Mouse (Mus musculus) megakaryocyte-erythroid progenitor cell, adult 5 weeks (primary cell): ENCODE data around the gene Nfkbib. TPM values are rescaled to one million over a fixed set of nuclear protein-coding genes. Genes with fewer than 3 reads are reported as not detected.

Source experiments
- polyA plus RNA-seq: library from polyadenylated mRNA; stranded (reverse); fragments of >175 nt; gene quantifications from 2 replicates; pipeline ENCODE4 v1.2.3, GENCODE M21; 2012

The Nfkbib gene
- polyA plus RNA-seq = 199 and 221 TPM in 2 replicates

DNA sequence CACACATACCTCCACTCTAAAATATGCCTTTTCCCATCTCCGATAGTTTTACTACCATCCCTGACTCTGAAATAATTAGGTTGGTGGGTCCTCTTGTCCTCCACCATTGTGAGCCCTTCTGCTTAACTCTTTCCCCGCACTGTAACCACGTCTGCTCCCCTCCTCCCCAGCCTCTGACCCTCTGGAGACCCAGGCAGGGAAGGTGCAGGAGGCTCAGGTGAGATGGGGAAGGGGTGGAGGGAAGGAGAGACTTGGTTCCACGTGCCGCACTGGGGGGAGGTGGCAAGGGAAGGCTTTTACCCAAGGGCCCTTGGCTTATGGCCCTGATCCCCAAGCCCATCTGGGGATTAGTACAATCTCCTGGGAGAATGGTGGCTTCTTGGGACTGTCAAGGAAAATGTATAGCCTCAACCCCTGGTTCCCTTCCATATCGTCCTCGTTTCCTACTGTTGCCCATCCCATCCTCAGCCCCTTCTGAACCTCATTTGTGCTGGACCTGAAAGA is at the start of gene Nfkbib:
Nfkbib (minus strand) TSS at position 51 of the 504 bp plus-strand sequence.

DNA sequence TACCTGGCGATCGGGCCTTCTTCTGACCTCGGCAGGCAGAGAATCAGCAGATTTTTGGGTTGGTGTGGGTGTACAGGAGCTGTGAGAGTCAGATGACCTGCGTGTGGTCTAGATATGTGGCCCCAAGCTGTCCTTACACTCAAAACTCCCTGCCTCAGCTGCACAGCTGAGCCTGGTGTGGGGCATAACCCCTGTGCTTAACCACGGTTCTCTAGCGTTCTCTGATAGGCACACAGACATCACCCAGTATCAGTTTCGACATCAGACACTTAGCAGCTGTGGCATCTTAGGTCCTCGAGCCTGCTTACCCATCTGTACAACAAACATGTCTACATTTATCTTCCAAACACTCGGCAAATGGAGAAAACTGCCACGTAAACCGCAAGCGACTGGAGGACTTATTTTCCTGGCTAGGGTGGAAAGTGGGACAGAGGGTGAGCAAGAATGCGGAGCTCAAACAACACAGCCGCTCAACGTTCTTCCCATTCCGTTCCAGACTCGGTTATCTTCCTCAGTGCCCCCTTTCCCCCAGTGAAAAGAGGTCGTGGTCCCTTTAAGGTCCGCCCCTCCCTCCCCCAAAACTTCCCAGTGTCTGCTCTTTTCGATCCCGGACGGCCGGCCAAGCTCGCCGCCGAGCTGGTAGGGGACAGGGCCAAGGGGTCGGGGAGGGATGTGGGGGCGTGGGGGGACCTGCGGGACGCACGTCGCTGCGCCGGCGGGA is 41.1 kb upstream of the Nfkbib start, which contains the start of gene Hnrnpl:
Hnrnpl (plus strand) TSS at position 321 of the 721 bp plus-strand sequence.

DNA sequence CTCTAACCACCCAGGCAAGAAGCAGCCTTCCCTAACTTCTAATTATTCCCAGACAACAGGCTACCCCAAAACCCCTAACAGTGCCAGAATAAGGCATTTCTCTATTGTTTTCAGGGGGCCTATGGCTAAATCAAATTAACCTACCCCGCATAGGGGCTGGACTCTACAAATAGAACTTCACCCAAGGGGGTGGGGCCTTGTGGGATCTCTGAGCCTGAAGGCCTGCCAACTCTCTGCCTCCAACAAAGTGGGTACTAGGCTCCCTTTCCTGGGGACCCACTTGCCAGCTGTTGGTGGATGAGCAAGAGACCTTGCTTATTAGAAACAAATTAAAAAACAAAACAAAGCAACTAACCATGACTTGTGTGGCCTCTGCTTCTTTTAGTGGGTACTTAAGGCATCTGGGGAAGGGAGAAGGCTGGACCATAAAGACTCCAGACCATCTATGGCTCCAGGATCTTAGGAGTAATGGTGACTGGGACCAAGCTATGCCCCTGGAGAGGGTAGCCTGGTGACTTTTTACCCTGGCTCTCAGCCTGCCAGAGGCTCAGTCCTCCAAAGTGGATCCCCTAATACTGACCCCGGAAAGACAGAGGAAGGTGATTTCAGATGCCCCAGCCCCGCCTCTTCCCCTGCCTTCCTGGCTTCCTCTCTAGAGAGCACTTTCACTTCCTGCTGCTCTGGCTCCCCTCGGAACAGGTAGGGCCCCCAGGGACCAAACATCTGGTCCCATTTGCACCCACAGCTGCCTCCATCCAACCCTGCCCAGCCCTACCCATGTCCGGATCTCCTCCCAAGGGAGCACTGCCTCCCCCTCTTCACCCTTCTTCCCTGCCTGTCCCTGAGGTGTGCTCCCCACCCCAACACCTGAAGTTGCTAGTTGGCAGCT is 21.2 kb upstream of the Nfkbib start, which contains the start of gene Rinl:
Rinl (plus strand) TSS at position 663 of the 889 bp plus-strand sequence.

DNA sequence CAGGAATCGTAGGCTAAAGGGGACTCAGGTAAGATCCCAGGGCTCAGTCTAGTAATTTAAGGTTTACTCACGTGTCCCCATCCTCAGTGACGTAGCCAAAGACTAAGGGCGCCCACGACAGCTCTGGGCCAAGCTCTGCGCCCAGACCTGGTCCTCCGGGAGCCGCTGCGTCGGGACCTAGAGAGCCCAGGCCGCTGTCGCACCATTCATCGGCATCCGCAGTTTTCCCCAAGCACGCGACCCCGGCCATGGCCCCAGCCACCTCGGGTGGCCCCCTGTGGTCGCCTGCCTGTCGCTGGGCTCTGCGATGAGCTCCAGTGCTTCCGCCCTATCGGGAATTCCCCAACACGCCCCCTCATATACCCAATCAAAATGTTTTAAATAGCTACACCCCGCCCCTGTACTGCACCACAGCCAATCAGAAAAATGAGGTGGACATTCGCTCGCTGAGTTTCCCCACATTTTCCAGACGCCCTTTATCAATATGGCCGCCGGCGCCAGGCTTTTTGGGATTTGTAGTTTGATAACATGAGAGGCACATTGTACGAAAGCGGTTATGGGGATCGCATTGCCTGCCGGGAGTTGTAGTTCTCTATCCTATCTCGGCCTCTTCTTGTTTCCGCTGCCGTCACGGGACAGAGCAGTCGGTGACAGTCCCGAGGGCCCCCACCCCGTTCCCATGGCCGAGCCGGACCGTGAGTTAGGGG is 986 bp downstream of the Nfkbib start, which contains the start of gene Sirt2:
Sirt2 (plus strand) TSS at position 563 of the 707 bp plus-strand sequence.

DNA sequence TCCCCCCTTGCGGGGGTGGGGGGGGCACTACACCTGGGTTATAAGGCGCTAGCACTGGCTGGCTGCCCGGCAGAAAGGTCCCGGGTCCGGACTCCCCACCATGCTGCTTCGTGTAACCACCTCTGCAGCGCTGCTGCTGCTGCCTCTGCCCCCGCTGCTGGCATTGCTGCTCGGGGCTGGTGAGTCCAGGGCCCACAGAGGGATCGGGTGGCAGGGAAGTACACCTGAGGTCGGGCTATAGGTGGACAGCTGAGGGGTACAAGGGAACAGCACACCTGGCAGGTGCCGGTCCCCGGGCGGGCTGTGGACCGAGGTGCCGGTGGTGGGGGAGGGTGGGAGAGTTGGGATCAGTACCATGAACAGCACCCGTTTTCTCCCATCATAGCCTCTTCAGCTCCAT is 11.2 kb downstream of the Nfkbib start, which contains the start of gene Ccer2:
Ccer2 (plus strand) TSS at position 96 of the 400 bp plus-strand sequence.

DNA sequence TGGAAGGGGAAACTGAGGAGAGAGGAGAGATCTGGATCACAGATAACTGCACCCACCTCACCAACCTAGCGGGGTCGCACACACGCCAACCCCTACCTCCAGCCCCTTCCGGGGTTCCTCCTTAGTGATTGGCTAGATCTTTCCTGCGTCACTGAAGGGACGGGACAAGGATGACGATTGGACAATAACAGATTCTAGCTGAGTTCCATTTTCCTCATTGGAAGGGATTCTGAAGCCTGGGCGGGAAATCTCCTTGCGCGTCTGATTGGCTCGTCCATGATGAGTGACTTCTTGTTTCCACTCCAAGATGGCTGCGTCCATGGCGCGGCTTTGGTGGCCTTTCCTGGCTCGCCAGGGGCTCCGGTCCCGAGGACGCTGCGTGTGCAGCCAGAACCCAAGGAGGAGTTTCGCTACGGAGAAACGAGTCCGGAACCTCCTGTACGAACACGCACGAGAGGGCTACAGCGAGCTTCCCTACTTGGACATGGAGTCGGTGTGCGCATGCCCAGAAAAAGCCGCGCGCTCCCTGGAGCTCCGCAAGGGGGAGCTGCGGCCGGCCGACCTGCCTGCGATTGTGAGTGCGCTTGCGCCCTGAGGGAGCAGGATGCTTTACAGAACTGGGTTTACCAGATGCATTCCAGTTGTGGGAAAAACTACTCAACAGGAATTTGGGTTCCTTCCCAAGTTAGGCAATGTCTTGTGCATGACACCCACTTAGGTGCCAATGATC is 25.4 kb downstream of the Nfkbib start, which contains the start of the genes Mrps12 and Sars2:
Mrps12 (minus strand) TSS at position 112 of the 730 bp plus-strand sequence.
Sars2 (plus strand) TSS at position 284 of the 730 bp plus-strand sequence.

DNA sequence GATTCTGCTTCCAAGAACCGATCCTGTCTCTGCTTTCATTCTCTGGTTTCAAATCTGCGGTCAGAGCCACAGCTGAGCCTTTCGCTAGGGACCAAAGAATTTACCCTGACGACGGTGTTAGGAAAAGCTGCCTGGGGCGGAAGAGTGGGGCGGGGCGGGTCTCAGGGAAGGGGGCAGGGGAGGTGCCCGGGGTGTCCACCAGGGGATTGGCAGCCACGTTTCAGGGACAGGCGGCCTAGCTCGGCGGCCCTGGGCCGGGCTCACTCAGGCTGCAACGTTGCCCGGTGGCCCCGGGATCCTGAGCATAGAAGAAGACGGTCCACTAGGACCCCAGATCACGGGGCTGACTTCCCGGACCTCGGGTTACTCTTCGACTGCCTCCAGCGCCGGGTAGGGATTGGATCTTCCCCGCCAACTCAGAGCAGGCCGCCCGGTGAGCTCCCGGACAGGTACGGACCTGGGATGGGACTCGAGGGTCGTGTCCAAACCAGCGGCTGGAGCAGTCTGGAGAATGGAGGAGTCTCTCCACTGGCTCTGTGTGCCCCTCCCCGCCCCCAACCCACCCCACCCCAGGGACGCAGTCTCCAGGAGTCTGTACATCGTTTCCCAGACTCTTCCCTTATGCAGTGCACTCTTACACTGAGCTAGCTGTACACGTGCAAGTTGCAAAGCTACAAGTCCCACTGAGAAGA is 50.6 kb downstream of the Nfkbib start, which contains the start of gene Fbxo17:
Fbxo17 (plus strand) TSS at position 215 of the 692 bp plus-strand sequence.

Other genes starting within 250 kb of the Nfkbib start
- gene Ifnl3, start 244.7 kb downstream of the Nfkbib start, polyA plus RNA-seq = not detected in 2 replicates
- not detected in 2 replicates for gene Sycn, start 226.6 kb downstream of the Nfkbib start, polyA plus RNA-seq
- 5.8 and 5.9 TPM in 2 replicates for gene Nccrp1, start 220.3 kb downstream of the Nfkbib start, polyA plus RNA-seq
- gene Samd4b, start 169.4 kb downstream of the Nfkbib start, polyA plus RNA-seq = 92.1 and 106 TPM in 2 replicates
- 41.7 and 46.1 TPM in 2 replicates for gene Pak4, start 169.3 kb downstream of the Nfkbib start, polyA plus RNA-seq
- gene Acp7, start 136.2 kb downstream of the Nfkbib start, polyA plus RNA-seq = not detected in 2 replicates
- 0.17 and 0.21 TPM in 2 replicates for gene Fbxo27, start 74.7 kb downstream of the Nfkbib start, polyA plus RNA-seq
- gene Fbxo17, start 50.7 kb downstream of the Nfkbib start, polyA plus RNA-seq = 1.5 and 2.0 TPM in 2 replicates
- 279 and 329 TPM in 2 replicates for gene Mrps12, start 25.7 kb downstream of the Nfkbib start, polyA plus RNA-seq
- gene Sars2, start 25.5 kb downstream of the Nfkbib start, polyA plus RNA-seq = 46.8 and 59.0 TPM in 2 replicates
- not detected in 2 replicates for gene Ccer2, start 11.3 kb downstream of the Nfkbib start, polyA plus RNA-seq
- gene Sirt2, start 777 bp downstream of the Nfkbib start, polyA plus RNA-seq = 169 and 196 TPM in 2 replicates
- gene Rinl, start 21.5 kb upstream of the Nfkbib start, polyA plus RNA-seq = 81.2 and 117 TPM in 2 replicates
- gene Hnrnpl, start 41.0 kb upstream of the Nfkbib start, polyA plus RNA-seq = 401 and 425 TPM in 2 replicates
- 29.7 and 33.0 TPM in 2 replicates for gene Ech1, start 57.7 kb upstream of the Nfkbib start, polyA plus RNA-seq
- gene Lgals4, start 66.3 kb upstream of the Nfkbib start, polyA plus RNA-seq = 1.2 and 3.4 TPM in 2 replicates
- gene Lgals7, start 96.3 kb upstream of the Nfkbib start, polyA plus RNA-seq = 0.29 and 0.53 TPM in 2 replicates
- gene Capn12, start 113.9 kb upstream of the Nfkbib start, polyA plus RNA-seq = not detected in 2 replicates
- 339 and 350 TPM in 2 replicates for gene Actn4, start 194.8 kb upstream of the Nfkbib start, polyA plus RNA-seq
- 182 and 191 TPM in 2 replicates for gene Eif3k, start 214.4 kb upstream of the Nfkbib start, polyA plus RNA-seq
- gene Map4k1, start 214.5 kb upstream of the Nfkbib start, polyA plus RNA-seq = 292 and 327 TPM in 2 replicates